In genomic region chr7:127508291-127508690, GRCm38 (mm10) we compare ENCODE assay signal across 36 mouse cellular contexts. TPM values are rescaled to one million over a fixed set of nuclear protein-coding genes. Genes with fewer than 3 reads are reported as not detected.
"Had no signal": no experiment of that assay in that cellular context is flagged by ENCODE, and none has a peak within 500 bp of the region (broad histone marks: within the 10 kb centered on the region; RNA-seq: fewer than 3 reads in every experiment).

No protein-coding gene starts in this region.

- H3K4me1 ChIP-seq: intestine, embryonic 15.5 days had no signal

- DNase-seq: heart, postnatal 10 days; heart, postnatal 14 days; heart, postnatal 36 days; heart, postnatal 4 days; kidney, adult 11 months; kidney, adult 18-20 months; kidney, adult 2 months; kidney, adult 8-10 months; kidney, adult 9 months; kidney, postnatal 10 days; kidney, postnatal 14 days; kidney, postnatal 25 days; kidney, postnatal 36 days; kidney, postnatal 4 days; layer of hippocampus, adult 9-11 months; layer of hippocampus, postnatal 36 days had no signal

- H3K9ac ChIP-seq: heart, embryonic 12.5 days; heart, embryonic 13.5 days; heart, embryonic 15.5 days; hindbrain, embryonic 12.5 days; hindbrain, embryonic 13.5 days; hindbrain, embryonic 14.5 days; hindbrain, embryonic 15.5 days; intestine, embryonic 15.5 days; kidney, embryonic 15.5 days had no signal

- ATAC-seq: hindbrain, embryonic 16.5 days; hindbrain, postnatal 0 days; inflammation-experienced regulatory T-cells, adult 6 months; intestine, embryonic 15.5 days; intestine, embryonic 16.5 days; intestine, postnatal 0 days had no signal

- H3K27ac ChIP-seq: heart, embryonic 13.5 days; heart, embryonic 15.5 days; hindbrain, embryonic 10.5 days; hindbrain, embryonic 12.5 days; hindbrain, embryonic 13.5 days; hindbrain, embryonic 14.5 days; hindbrain, embryonic 15.5 days; hindbrain, postnatal 0 days; intestine, embryonic 15.5 days; kidney, embryonic 15.5 days; kidney, postnatal 0 days; layer of hippocampus, adult 2 months; left cerebral cortex, adult 2 months had no signal

- H3K36me3 ChIP-seq: heart, embryonic 12.5 days; heart, embryonic 13.5 days; heart, embryonic 15.5 days; hindbrain, embryonic 12.5 days; hindbrain, embryonic 13.5 days; hindbrain, embryonic 15.5 days; intestine, embryonic 15.5 days; kidney, embryonic 15.5 days had no signal

- H3K4me2 ChIP-seq: heart, embryonic 11.5 days; heart, embryonic 12.5 days; heart, embryonic 13.5 days; heart, embryonic 15.5 days; hindbrain, embryonic 12.5 days; hindbrain, embryonic 13.5 days; hindbrain, embryonic 14.5 days; hindbrain, embryonic 15.5 days; intestine, embryonic 15.5 days; kidney, embryonic 15.5 days had no signal

- H3K4me3 ChIP-seq: heart, embryonic 12.5 days; heart, embryonic 13.5 days; heart, embryonic 15.5 days; hindbrain, embryonic 10.5 days; hindbrain, embryonic 12.5 days; hindbrain, embryonic 13.5 days; hindbrain, embryonic 15.5 days; intestine, embryonic 15.5 days; kidney, embryonic 15.5 days; layer of hippocampus, adult 2 months; left cerebral cortex, adult 2 months had no signal

- H3K9me3 ChIP-seq: heart, embryonic 12.5 days; heart, embryonic 13.5 days; heart, embryonic 15.5 days; hindbrain, embryonic 10.5 days; hindbrain, embryonic 12.5 days; hindbrain, embryonic 13.5 days; hindbrain, embryonic 15.5 days; intestine, embryonic 15.5 days; kidney, embryonic 15.5 days had no signal

- H3K27me3 ChIP-seq: heart, embryonic 12.5 days; heart, embryonic 13.5 days; heart, embryonic 15.5 days; hindbrain, embryonic 12.5 days; hindbrain, embryonic 13.5 days; hindbrain, embryonic 15.5 days; intestine, embryonic 15.5 days; kidney, embryonic 15.5 days had no signal

RNA-seq across cellular contexts. Expression of gene Tmem265, which starts 52.9 kb away (rescaled TPM):
- total RNA-seq: heart, postnatal 10 days; heart, postnatal 14 days; heart, postnatal 25 days; heart, postnatal 36 days; layer of hippocampus, adult 2 months had no signal
- polyA plus RNA-seq: kidney, adult 2 months had no signal
